Mouse (Mus musculus) retina, postnatal 7 days (tissue): ENCODE measurements around the gene Iqcf4.

Experiments used
- DNase-seq: peaks from one replicate; pipeline ENCODE4 v3.0.0-alpha.2; 2012; ENCODE audit warnings: low read depth, low spot score

The Iqcf4 gene

GRCm38 (mm10) chr9:106519433-106519832 is 51.4 kb downstream of the Iqcf4 start:
- no peak for DNase-seq
